Comparison of ENCODE assay signal across 8 mouse cellular contexts in the genomic region with DNA sequence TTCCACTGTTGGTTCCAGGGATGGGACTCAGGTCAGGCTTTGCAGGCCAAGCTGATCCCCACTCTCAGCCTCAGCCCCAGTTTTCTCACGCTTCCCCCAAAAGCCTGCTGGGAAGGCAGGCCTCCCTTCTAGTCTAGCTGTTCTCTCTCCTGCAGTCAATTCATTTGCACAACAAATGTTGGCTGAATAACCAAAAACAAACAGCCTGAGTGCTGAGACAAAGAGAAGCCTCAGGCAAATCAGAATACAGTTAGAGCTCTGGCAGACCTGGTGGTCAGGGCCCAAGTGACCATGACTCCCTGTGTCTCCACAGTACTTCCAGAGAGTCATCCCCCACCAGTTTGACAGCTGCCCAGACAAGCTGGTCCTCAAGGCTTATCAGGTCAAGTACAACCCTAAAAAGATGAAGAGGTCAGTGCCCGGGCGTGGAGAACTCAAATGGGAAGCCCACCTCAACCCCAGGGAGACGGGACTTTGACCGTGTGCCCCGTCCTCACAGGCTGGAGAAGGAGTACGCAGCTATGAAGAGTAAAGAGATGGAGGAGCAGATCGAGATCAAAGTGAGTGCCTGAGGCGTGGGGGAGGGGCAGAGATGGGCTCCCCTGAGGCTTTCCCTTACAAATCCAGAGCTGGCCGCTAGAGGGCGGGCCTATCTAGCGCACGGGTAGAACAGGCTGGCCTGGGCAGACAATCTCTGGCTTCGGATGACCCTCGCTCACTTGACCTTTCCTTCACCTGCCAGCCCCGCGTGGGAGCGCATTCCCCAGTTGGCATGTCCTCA. TPM values are rescaled to one million over a fixed set of nuclear protein-coding genes. Genes with fewer than 3 reads are reported as not detected.
A peak's percentile ranks its signal among the peaks of the same experiment; 100 is the strongest.
DNase-seq lines count a peak whose midpoint lies in the region; ATAC-seq and TF ChIP-seq lines count a peak whose summit lies in the region.

No protein-coding gene starts in this region.

- peak overlapping the region; percentile 21; the same call in 1 of the 2 replicates for H3K4me2 ChIP-seq in hindbrain, embryonic 11.5 days (replicated peaks; ENCODE audit: low read depth, low read length)
- peak overlapping the region; percentile 12; the same call in 1 of the 2 replicates for H3K4me2 ChIP-seq in lung, embryonic 16.5 days (ENCODE audit: low read depth, low read length)

- no peaks in the 10 kb centered on the region for H3K36me3 ChIP-seq in hindbrain, embryonic 11.5 days (ENCODE audit: control insufficient read depth, insufficient read depth, low read length)
- H3K36me3 ChIP-seq in lung, embryonic 16.5 days (ENCODE audit: control insufficient read depth, insufficient read depth, low read length), result no peaks in the 10 kb centered on the region
- no peaks in the 10 kb centered on the region for H3K36me3 ChIP-seq in thymus, adult 2 months (ENCODE audit: control insufficient read depth, insufficient read depth, low read length)

- H3K9ac ChIP-seq in hindbrain, embryonic 11.5 days (ENCODE audit: low read depth, low read length), result no peak overlapping the region
- no peak overlapping the region for H3K9ac ChIP-seq in lung, embryonic 16.5 days (ENCODE audit: low read length)

- TF ChIP-seq CTCF in thymus, adult 2 months (IDR thresholded peaks at IDR 0.05; ENCODE audit: borderline replicate concordance, control insufficient read depth, extremely low read depth, insufficient read depth, low read length, poor library complexity), result peak; percentile 94

- no peak overlapping the region for H3K4me3 ChIP-seq in hindbrain, embryonic 11.5 days (ENCODE audit: low read depth, low read length)
- H3K4me3 ChIP-seq in lung, embryonic 16.5 days (ENCODE audit: low read length), result no peak overlapping the region
- no peak overlapping the region for H3K4me3 ChIP-seq in thymus, adult 2 months (ENCODE audit: control insufficient read depth, insufficient read depth, low read length)

- WGBS in hindbrain, embryonic 11.5 days, result 5% methylated on average over 18 of the region's 18 CpGs
- 9% methylated on average over 18 of the region's 18 CpGs for WGBS in lung, embryonic 16.5 days
- WGBS in thymus, adult 2 months, result 20% methylated on average over 18 of the region's 18 CpGs

- no peaks in the 10 kb centered on the region for H3K27me3 ChIP-seq in hindbrain, embryonic 11.5 days (ENCODE audit: control insufficient read depth, insufficient read depth, low read length)
- H3K27me3 ChIP-seq in lung, embryonic 16.5 days (ENCODE audit: control insufficient read depth, insufficient read depth, low read depth, low read length), result no peaks in the 10 kb centered on the region
- no peaks in the 10 kb centered on the region for H3K27me3 ChIP-seq in thymus, adult 2 months (ENCODE audit: control insufficient read depth, insufficient read depth, low read length)

- ATAC-seq in hindbrain, embryonic 11.5 days (ENCODE audit: low FRiP score), result peak; percentile 90
- peak; percentile 90 for ATAC-seq in lung, embryonic 16.5 days (ENCODE audit: low read depth)

- peak; percentile 81 for DNase-seq in Muller cell, postnatal 12 days (ENCODE audit: inconsistent ontology term)
- peak; percentile 85 for DNase-seq in cerebellum, adult 9-11 months
- peak; percentile 81 to 89 for DNase-seq in frontal cortex, postnatal 10 days (ENCODE audit: low spot score in 2 of 2)
- DNase-seq in hindbrain, embryonic 11.5 days (ENCODE audit: low spot score), result peak; percentile 93
- DNase-seq in layer of hippocampus, adult 9-11 months, result peak; percentile 88
- peak; percentile 63 for DNase-seq in ovary, adult 18-20 months (ENCODE audit: low spot score)
- DNase-seq in thymus, adult 2 months, result peak; percentile 88

- H3K27ac ChIP-seq in hindbrain, embryonic 11.5 days (ENCODE audit: low read depth, low read length), result peak overlapping the region; percentile 79
- no peak overlapping the region for H3K27ac ChIP-seq in lung, embryonic 16.5 days (ENCODE audit: low read length)
- no peak overlapping the region for H3K27ac ChIP-seq in thymus, adult 2 months (ENCODE audit: control insufficient read depth, insufficient read depth, low read length)

- peaks cover 8% of the 10 kb centered on the region; the same call in 1 of the 2 replicates for H3K4me1 ChIP-seq in hindbrain, embryonic 11.5 days (replicated peaks; ENCODE audit: control insufficient read depth, insufficient read depth, low read length)
- H3K4me1 ChIP-seq in lung, embryonic 16.5 days (replicated peaks; ENCODE audit: control insufficient read depth, insufficient read depth, low read length), result 0 out of 2 replicates have a peak, but pooled peaks cover 2% of the 10 kb centered on the region
- peaks cover 5% of the 10 kb centered on the region for H3K4me1 ChIP-seq in thymus, adult 2 months (replicated peaks; ENCODE audit: control insufficient read depth, insufficient read depth, low read length)

- TF ChIP-seq POLR2A in thymus, adult 2 months (IDR thresholded peaks at IDR 0.05; ENCODE audit: control insufficient read depth, extremely low read depth, insufficient read depth, low read length, poor library complexity), result no peak

- H3K9me3 ChIP-seq in hindbrain, embryonic 11.5 days (ENCODE audit: control insufficient read depth, low read length), result no peaks in the 10 kb centered on the region
- H3K9me3 ChIP-seq in lung, embryonic 16.5 days (ENCODE audit: control insufficient read depth, low read length), result no peaks in the 10 kb centered on the region

RNA-seq across cellular contexts. Expression of gene Prr36, which starts 24.3 kb away (rescaled TPM):
- polyA plus RNA-seq in hindbrain, embryonic 11.5 days (2014; fragmentation: Nextera tagmentation; extraction: Ambion mirVana), result 29.0 and 33.5 TPM in 2 replicates
- 4.4 and 4.5 TPM in 2 replicates for polyA plus RNA-seq in lung, embryonic 16.5 days (2015; fragmentation: Nextera tagmentation; extraction: Ambion mirVana)
- polyA plus RNA-seq in thymus, adult 2 months (2012; rRNA removed), result 0.47 and 0.64 TPM in 2 replicates

RNA-seq across cellular contexts. Expression of gene Evi5l, which starts 26.6 kb away (rescaled TPM):
- polyA plus RNA-seq in hindbrain, embryonic 11.5 days (2014; fragmentation: Nextera tagmentation; extraction: Ambion mirVana), result 28.1 and 33.5 TPM in 2 replicates
- polyA plus RNA-seq in lung, embryonic 16.5 days (2015; fragmentation: Nextera tagmentation; extraction: Ambion mirVana), result 24.1 and 24.5 TPM in 2 replicates
- polyA plus RNA-seq in thymus, adult 2 months (2012; rRNA removed), result 48.3 and 64.2 TPM in 2 replicates

RNA-seq across cellular contexts. Expression of gene Lrrc8e, which starts 33.6 kb away (rescaled TPM):
- polyA plus RNA-seq in hindbrain, embryonic 11.5 days (2014; fragmentation: Nextera tagmentation; extraction: Ambion mirVana), result 0.06 TPM in 1 of 2 replicates, not detected in the other
- 6.0 and 6.7 TPM in 2 replicates for polyA plus RNA-seq in lung, embryonic 16.5 days (2015; fragmentation: Nextera tagmentation; extraction: Ambion mirVana)
- polyA plus RNA-seq in thymus, adult 2 months (2012; rRNA removed), result 0.59 and 0.66 TPM in 2 replicates

RNA-seq across cellular contexts. Expression of gene Map2k7, which starts 45.5 kb away (rescaled TPM):
- polyA plus RNA-seq in hindbrain, embryonic 11.5 days (2014; fragmentation: Nextera tagmentation; extraction: Ambion mirVana), result 20.4 and 22.4 TPM in 2 replicates
- polyA plus RNA-seq in lung, embryonic 16.5 days (2015; fragmentation: Nextera tagmentation; extraction: Ambion mirVana), result 26.8 and 29.1 TPM in 2 replicates
- 73.2 and 79.9 TPM in 2 replicates for polyA plus RNA-seq in thymus, adult 2 months (2012; rRNA removed)

RNA-seq across cellular contexts. Expression of gene Gm49320, which starts 45.7 kb away (rescaled TPM):
- polyA plus RNA-seq in hindbrain, embryonic 11.5 days (2014; fragmentation: Nextera tagmentation; extraction: Ambion mirVana), result 0.81 and 1.2 TPM in 2 replicates
- 1.1 and 1.6 TPM in 2 replicates for polyA plus RNA-seq in lung, embryonic 16.5 days (2015; fragmentation: Nextera tagmentation; extraction: Ambion mirVana)
- 2.6 and 4.6 TPM in 2 replicates for polyA plus RNA-seq in thymus, adult 2 months (2012; rRNA removed)
